Mouse (Mus musculus): ENCODE measurements at regions not wholly inside any gene's neighbourhood (a gene's known extent, or its start where the extent isn't known, plus 50 kb on each side); places are given as distances from the start of the nearest gene placed in this dataset.

GRCm38 (mm10) chr12:39952854-39953253 is 85.0 kb downstream of the Arl4a start:
- no peak for DNase-seq (ENCODE audit: low read depth, low spot score)

GRCm38 (mm10) chr12:39951911-39952310 is 85.9 kb downstream of the Arl4a start:
- DNase-seq (ENCODE audit: low read depth, low spot score): no peak

- no peak for DNase-seq (ENCODE audit: low read depth, low spot score)
Observed at GRCm38 (mm10) chr12:39950270-39950801, 87.5 kb downstream of the Arl4a start.

GRCm38 (mm10) chr12:39942910-39943309 is 94.9 kb downstream of the Arl4a start:
- no peak for DNase-seq (ENCODE audit: low read depth, low spot score)

GRCm38 (mm10) chr12:39941162-39941561 is 96.7 kb downstream of the Arl4a start:
- no peak for DNase-seq (ENCODE audit: low read depth, low spot score)

GRCm38 (mm10) chr12:39939017-39939416 is 98.8 kb downstream of the Arl4a start:
- DNase-seq (ENCODE audit: low read depth, low spot score): no peak

GRCm38 (mm10) chr12:39938211-39938610 is 99.6 kb downstream of the Arl4a start:
- DNase-seq (ENCODE audit: low read depth, low spot score): no peak

- DNase-seq (ENCODE audit: low read depth, low spot score): no peak
Observed at GRCm38 (mm10) chr12:39936331-39936730, 101.5 kb downstream of the Arl4a start.

- no peak for DNase-seq (ENCODE audit: low read depth, low spot score)
Observed at GRCm38 (mm10) chr12:39935775-39936174, 102.0 kb downstream of the Arl4a start.

GRCm38 (mm10) chr12:39934877-39935276 is 102.9 kb downstream of the Arl4a start:
- no peak for DNase-seq (ENCODE audit: low read depth, low spot score)

- no peak for DNase-seq (ENCODE audit: low read depth, low spot score)
Observed at GRCm38 (mm10) chr12:39931251-39931650, 106.6 kb downstream of the Arl4a start.

GRCm38 (mm10) chr12:39927902-39928301 is 109.9 kb downstream of the Arl4a start:
- DNase-seq (ENCODE audit: low read depth, low spot score): no peak

- no peak for DNase-seq (ENCODE audit: low read depth, low spot score)
Observed at GRCm38 (mm10) chr12:39927014-39927413, 110.8 kb downstream of the Arl4a start.

- no peak for DNase-seq (ENCODE audit: low read depth, low spot score)
Observed at GRCm38 (mm10) chr12:39921481-39921880, 116.3 kb downstream of the Arl4a start.

GRCm38 (mm10) chr12:39920466-39920913 is 117.3 kb downstream of the Arl4a start:
- peak; percentile 21 for DNase-seq (ENCODE audit: low read depth, low spot score)

- DNase-seq (ENCODE audit: low read depth, low spot score): no peak
Observed at GRCm38 (mm10) chr12:39919909-39920308, 117.9 kb downstream of the Arl4a start.

- no peak for DNase-seq (ENCODE audit: low read depth, low spot score)
Observed at GRCm38 (mm10) chr12:39888493-39888892, 149.3 kb downstream of the Arl4a start.

- no peak for DNase-seq (ENCODE audit: low read depth, low spot score)
Observed at GRCm38 (mm10) chr12:39885366-39885765, 152.5 kb downstream of the Arl4a start.

- peak; percentile 47 for DNase-seq (ENCODE audit: low read depth, low spot score)
Observed at GRCm38 (mm10) chr12:39880309-39880708, 157.5 kb downstream of the Arl4a start.

GRCm38 (mm10) chr12:39873917-39874316 is 163.9 kb downstream of the Arl4a start:
- no peak for DNase-seq (ENCODE audit: low read depth, low spot score)

- no peak for DNase-seq (ENCODE audit: low read depth, low spot score)
Observed at GRCm38 (mm10) chr12:39861797-39862196, 176.0 kb downstream of the Arl4a start.

- no peak for DNase-seq (ENCODE audit: low read depth, low spot score)
Observed at GRCm38 (mm10) chr12:39851610-39852009, 186.2 kb downstream of the Arl4a start.

- DNase-seq (ENCODE audit: low read depth, low spot score): no peak
Observed at GRCm38 (mm10) chr12:39849346-39850058, 188.3 kb downstream of the Arl4a start.
